Mouse (Mus musculus): Measurements from ENCODE around the gene Zpld1. TPM values are rescaled to one million over a fixed set of nuclear protein-coding genes. Genes with fewer than 3 reads are reported as not detected.

Gene Zpld1
- total RNA-seq (2014; rRNA removed) (not detected in 2 replicates), polyA plus RNA-seq (2012; rRNA removed) (not detected in 2 replicates)

DNA sequence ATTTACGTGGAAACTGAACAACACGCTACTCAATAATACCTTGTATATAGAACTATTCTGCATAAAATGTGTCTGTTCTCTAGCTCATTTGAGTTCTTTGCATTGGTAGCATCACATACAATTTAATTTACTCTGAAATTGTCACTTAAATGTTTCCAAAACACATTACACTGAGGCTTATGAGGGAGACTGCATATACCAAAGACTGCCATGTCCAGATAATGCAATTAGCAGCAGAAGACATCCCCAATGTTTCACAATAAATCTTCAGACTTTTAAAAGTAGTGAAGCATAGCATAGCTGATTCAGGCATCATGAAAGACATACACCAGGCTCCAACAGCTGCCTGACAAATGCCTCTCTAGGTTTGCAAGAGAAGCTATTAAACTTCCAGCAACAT, at the start of gene Zpld1:
Gene Zpld1 (minus strand): TSS at position 101 of the 400 bp plus-strand sequence.
- Histone ChIP-seq H3K27me3 (ENCODE audit: control insufficient read depth, insufficient read depth, low read length) (no peaks in the 10 kb centered on the region), H3K36me3 (ENCODE audit: control insufficient read depth, insufficient read depth, low read length) (no peaks in the 10 kb centered on the region), H3K27ac (replicated peaks; ENCODE audit: insufficient read depth, low read depth, low read length) (no peak within 1 kb of the TSS), H3K4me1 (ENCODE audit: control insufficient read depth, insufficient read depth, low read length) (no peaks in the 10 kb centered on the region), H3K79me2 (ENCODE audit: control insufficient read depth, insufficient read depth, low read length) (no peaks in the 10 kb centered on the region), H3K9ac (ENCODE audit: low read depth, low read length) (no peak within 1 kb of the TSS), H3K4me3 (ENCODE audit: insufficient read depth, low read depth, low read length) (no peak within 1 kb of the TSS)
- no peak for DNase-seq (ENCODE audit: extremely low read depth, low read depth, low spot score)
- no peak for TF ChIP-seq POLR2A (IDR thresholded peaks at IDR 0.05; ENCODE audit: extremely low read depth, insufficient read depth, low read length)
- no peak for TF ChIP-seq CTCF (IDR thresholded peaks at IDR 0.05; ENCODE audit: low read depth, low read length)
- WGBS, result 96% methylated on average over 2 of the region's 2 CpGs

DNA sequence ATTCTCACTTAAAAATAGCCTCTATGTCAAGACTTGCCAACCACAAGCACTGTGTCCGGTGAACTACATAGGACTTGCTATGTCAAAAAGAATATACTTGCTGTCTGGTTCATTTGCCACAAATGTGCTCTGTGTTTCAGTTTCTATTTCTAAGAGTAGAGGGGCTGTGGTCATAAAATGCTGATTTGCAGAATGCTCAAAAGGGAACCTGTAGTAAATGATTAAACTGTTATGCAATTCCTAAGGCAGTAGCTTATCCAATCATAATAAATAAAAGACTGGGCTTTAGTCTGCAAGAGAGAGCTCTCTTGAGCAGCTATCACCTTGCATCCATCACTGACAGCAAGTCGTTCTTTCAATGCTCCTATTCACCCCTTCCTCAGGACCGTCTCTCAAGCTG, 47.9 kb upstream of the Zpld1 start:
- Histone ChIP-seq H3K79me2 (ENCODE audit: control insufficient read depth, insufficient read depth, low read length) (no peaks in the 10 kb centered on the region), H3K4me1 (ENCODE audit: control insufficient read depth, insufficient read depth, low read length) (no peaks in the 10 kb centered on the region), H3K4me3 (ENCODE audit: insufficient read depth, low read depth, low read length) (no peak overlapping the region), H3K9ac (ENCODE audit: low read depth, low read length) (no peak overlapping the region), H3K27me3 (ENCODE audit: control insufficient read depth, insufficient read depth, low read length) (no peaks in the 10 kb centered on the region), H3K27ac (replicated peaks; ENCODE audit: insufficient read depth, low read depth, low read length) (no peak overlapping the region), H3K36me3 (ENCODE audit: control insufficient read depth, insufficient read depth, low read length) (no peaks in the 10 kb centered on the region)
- TF ChIP-seq CTCF (IDR thresholded peaks at IDR 0.05; ENCODE audit: low read depth, low read length) (no peak), POLR2A (IDR thresholded peaks at IDR 0.05; ENCODE audit: extremely low read depth, insufficient read depth, low read length) (no peak)
- 79% methylated on average over 3 of the region's 3 CpGs for WGBS
- no peak for DNase-seq (ENCODE audit: extremely low read depth, low read depth, low spot score)

DNA sequence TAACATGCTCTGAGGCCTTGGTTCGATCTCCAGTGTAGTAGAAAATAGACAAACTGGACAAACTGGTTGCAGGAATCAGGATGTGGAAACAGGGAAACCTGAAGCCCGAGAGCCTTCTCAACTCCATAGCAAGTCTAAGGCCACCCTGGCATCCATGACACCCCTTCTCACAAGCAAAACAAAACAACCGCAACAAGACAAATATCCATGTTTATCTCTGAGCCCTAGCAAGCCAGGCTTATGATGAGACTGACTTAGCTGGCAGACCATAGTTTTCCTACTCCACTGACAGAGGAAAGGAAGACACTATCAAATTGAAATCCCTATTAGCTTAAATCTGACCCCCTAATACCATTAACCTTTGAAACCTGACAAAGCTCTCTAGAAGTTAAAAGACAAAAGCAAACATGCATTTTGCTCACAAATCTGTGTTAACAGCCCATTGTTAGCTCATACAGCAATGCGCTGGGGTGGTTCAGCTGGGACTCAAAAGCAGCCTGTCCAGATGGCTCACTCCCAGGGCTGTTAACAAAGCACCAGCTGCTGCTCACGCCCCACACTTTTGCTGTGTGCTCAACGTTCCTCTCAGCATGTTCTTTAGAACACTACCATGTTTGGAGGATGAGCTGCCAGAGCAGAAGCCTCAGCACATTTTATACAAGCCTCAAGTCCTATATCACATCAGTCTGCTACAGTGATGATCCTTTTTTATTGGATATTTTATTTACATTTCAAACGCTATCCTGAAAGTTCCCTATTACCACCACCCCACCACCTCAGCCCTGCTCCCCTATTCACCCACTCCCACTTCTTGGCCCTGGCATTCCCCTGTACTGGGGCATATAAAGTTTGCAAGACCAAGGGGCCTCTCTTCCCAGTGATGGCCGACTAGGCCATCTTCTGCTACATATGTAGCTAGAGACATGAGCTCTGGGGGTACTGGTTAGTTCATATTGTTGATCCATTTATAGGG, 24.0 kb upstream of the Zpld1 start:
- no peak for DNase-seq (ENCODE audit: extremely low read depth, low read depth, low spot score)
- Histone ChIP-seq H3K4me1 (ENCODE audit: control insufficient read depth, insufficient read depth, low read length) (no peaks in the 10 kb centered on the region), H3K27ac (replicated peaks; ENCODE audit: insufficient read depth, low read depth, low read length) (no peak overlapping the region), H3K4me3 (ENCODE audit: insufficient read depth, low read depth, low read length) (no peak overlapping the region), H3K27me3 (ENCODE audit: control insufficient read depth, insufficient read depth, low read length) (no peaks in the 10 kb centered on the region), H3K79me2 (ENCODE audit: control insufficient read depth, insufficient read depth, low read length) (no peaks in the 10 kb centered on the region), H3K9ac (ENCODE audit: low read depth, low read length) (no peak overlapping the region), H3K36me3 (ENCODE audit: control insufficient read depth, insufficient read depth, low read length) (no peaks in the 10 kb centered on the region)
- TF ChIP-seq POLR2A (IDR thresholded peaks at IDR 0.05; ENCODE audit: extremely low read depth, insufficient read depth, low read length), result no peak
- 55% methylated on average over 8 of the region's 8 CpGs for WGBS

DNA sequence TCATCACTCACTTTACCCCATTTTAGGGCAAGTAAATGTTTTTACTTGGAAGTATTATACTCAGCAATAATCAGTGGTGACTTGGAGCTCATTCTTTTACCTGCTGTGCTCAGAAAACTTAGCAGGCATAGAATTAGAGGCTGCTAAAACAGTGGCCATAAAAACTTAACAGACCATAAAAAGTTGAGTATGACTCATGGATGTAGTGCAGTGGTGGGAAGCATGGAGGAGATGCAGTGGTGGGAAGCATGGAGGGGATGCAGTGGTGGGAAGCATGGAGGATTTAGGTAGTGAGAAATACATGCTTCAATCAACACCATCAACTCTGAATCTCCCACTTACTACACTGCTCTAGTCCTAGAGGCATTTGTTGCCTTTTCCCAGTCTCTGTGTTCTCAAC, 19.2 kb upstream of the Zpld1 start:
- no peak overlapping the region for H3K4me3 ChIP-seq (ENCODE audit: insufficient read depth, low read depth, low read length)
- no peak for DNase-seq (ENCODE audit: extremely low read depth, low read depth, low spot score)
- no peaks in the 10 kb centered on the region for H3K4me1 ChIP-seq (ENCODE audit: control insufficient read depth, insufficient read depth, low read length)
- no peaks in the 10 kb centered on the region for H3K36me3 ChIP-seq (ENCODE audit: control insufficient read depth, insufficient read depth, low read length)
- no peak overlapping the region for H3K9ac ChIP-seq (ENCODE audit: low read depth, low read length)
- no peaks in the 10 kb centered on the region for H3K27me3 ChIP-seq (ENCODE audit: control insufficient read depth, insufficient read depth, low read length)
- no peaks in the 10 kb centered on the region for H3K79me2 ChIP-seq (ENCODE audit: control insufficient read depth, insufficient read depth, low read length)
- H3K27ac ChIP-seq (replicated peaks; ENCODE audit: insufficient read depth, low read depth, low read length), result no peak overlapping the region
- no peak for TF ChIP-seq CTCF (IDR thresholded peaks at IDR 0.05; ENCODE audit: low read depth, low read length)
- TF ChIP-seq POLR2A (IDR thresholded peaks at IDR 0.05; ENCODE audit: extremely low read depth, insufficient read depth, low read length), result no peak

DNA sequence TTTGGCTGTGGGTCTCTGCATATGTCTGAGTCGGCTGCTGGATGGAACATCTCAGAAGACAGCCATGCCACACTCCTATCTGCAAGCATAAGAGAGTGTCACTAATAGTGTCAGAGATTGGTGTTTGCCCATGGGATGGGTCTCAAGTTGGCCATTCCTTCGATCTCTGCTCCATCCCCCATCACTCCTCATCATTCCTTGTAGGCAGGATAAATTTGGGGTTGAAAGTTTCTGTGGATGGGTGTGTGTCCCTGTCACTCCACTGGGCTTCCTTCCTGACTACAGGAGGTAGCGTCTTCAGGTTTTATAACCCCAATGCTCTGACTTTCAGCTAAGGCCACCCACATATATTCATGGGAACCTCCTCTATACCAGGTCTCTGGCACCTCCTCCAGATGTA, 14.3 kb upstream of the Zpld1 start:
- DNase-seq (ENCODE audit: extremely low read depth, low read depth, low spot score), result no peak
- TF ChIP-seq CTCF (IDR thresholded peaks at IDR 0.05; ENCODE audit: low read depth, low read length) (no peak), POLR2A (IDR thresholded peaks at IDR 0.05; ENCODE audit: extremely low read depth, insufficient read depth, low read length) (no peak)
- Histone ChIP-seq H3K27me3 (ENCODE audit: control insufficient read depth, insufficient read depth, low read length) (no peaks in the 10 kb centered on the region), H3K4me3 (ENCODE audit: insufficient read depth, low read depth, low read length) (no peak overlapping the region), H3K79me2 (ENCODE audit: control insufficient read depth, insufficient read depth, low read length) (no peaks in the 10 kb centered on the region), H3K27ac (replicated peaks; ENCODE audit: insufficient read depth, low read depth, low read length) (no peak overlapping the region), H3K4me1 (ENCODE audit: control insufficient read depth, insufficient read depth, low read length) (no peaks in the 10 kb centered on the region), H3K9ac (ENCODE audit: low read depth, low read length) (no peak overlapping the region), H3K36me3 (ENCODE audit: control insufficient read depth, insufficient read depth, low read length) (no peaks in the 10 kb centered on the region)
- WGBS, result 74% methylated on average over 3 of the region's 3 CpGs

DNA sequence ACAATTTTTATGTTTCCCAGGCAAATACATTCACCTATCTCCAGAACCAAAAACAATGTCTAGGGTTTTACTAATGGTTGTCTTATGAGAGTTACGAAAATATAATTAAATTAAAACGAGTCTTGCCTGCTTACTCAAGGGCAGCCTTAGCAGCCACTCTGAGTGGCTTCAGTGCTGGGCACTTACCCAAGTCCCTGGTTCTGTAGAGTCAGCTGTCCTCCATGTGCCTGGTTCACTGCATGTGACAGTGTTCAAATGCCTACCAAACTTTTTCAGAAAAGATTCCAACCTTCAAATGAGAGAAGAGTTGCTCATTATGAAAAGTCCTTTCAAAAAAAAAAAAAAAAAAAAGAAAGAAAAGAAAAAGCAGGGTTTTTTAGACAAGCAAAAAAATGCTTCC, 15.1 kb downstream of the Zpld1 start:
- TF ChIP-seq CTCF (IDR thresholded peaks at IDR 0.05; ENCODE audit: low read depth, low read length), result no peak
- TF ChIP-seq POLR2A (IDR thresholded peaks at IDR 0.05; ENCODE audit: extremely low read depth, insufficient read depth, low read length), result no peak
- no peaks in the 10 kb centered on the region for H3K79me2 ChIP-seq (ENCODE audit: control insufficient read depth, insufficient read depth, low read length)
- no peaks in the 10 kb centered on the region for H3K36me3 ChIP-seq (ENCODE audit: control insufficient read depth, insufficient read depth, low read length)
- 56% methylated on average over 2 of the region's 2 CpGs for WGBS
- H3K9ac ChIP-seq (ENCODE audit: low read depth, low read length), result no peak overlapping the region
- H3K4me1 ChIP-seq (ENCODE audit: control insufficient read depth, insufficient read depth, low read length), result no peaks in the 10 kb centered on the region
- no peak overlapping the region for H3K27ac ChIP-seq (replicated peaks; ENCODE audit: insufficient read depth, low read depth, low read length)
- no peak overlapping the region for H3K4me3 ChIP-seq (ENCODE audit: insufficient read depth, low read depth, low read length)
- no peaks in the 10 kb centered on the region for H3K27me3 ChIP-seq (ENCODE audit: control insufficient read depth, insufficient read depth, low read length)
- no peak for DNase-seq (ENCODE audit: extremely low read depth, low read depth, low spot score)
